Mouse (Mus musculus) adrenal gland, adult 10 weeks (tissue): ENCODE data around the gene Nxph1. TPM values are rescaled to one million over a fixed set of nuclear protein-coding genes. Genes with fewer than 3 reads are reported as not detected.

Experiments used
- polyA plus RNA-seq: library from polyadenylated mRNA; stranded (reverse); fragments of 350-450 nt; fragmentation: Illumina TruSeq; extraction: RNeasy Lipid Tissue Mini Kit (QIAGEN cat#74804); gene quantifications from one replicate; pipeline ENCODE4 v1.2.3, GENCODE M21; 2014; ENCODE audit warnings: low read depth, low replicate concordance

The Nxph1 gene
- polyA plus RNA-seq, result 0.87 TPM

DNA sequence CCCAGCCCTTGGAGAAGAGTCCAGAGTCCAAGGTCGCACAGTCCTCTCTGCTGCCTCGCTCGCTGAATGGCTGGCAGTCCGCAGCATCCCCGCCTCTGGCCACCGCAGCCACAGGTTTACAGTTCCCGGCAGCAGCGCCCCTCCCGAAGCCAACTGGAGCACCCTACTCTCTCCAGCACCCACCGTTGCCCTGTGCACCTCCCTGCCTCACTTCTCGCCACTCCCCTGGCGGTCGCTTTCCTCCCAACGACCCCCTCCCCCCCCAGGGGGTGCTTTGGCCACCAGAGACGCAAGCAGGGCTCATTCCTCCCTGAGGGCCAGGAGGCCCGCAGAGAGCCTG, at the start of gene Nxph1:
Gene Nxph1, plus strand, starts transcription at position 301 of the 340 bp plus-strand sequence.

Other genes with a start within 250 kb of the Nxph1 start
- 53.4 TPM for gene Ica1, start 169.9 kb upstream of the Nxph1 start, polyA plus RNA-seq